15 mouse cellular contexts compared by ENCODE assay signal in genomic region chr15:99599245-99600070, GRCm38 (mm10). TPM values are rescaled to one million over a fixed set of nuclear protein-coding genes. Genes with fewer than 3 reads are reported as not detected.
DNase-seq lines count a peak whose midpoint lies in the region; ATAC-seq lines count a peak whose summit lies in the region.
"Had no signal": no experiment of that assay in that cellular context is flagged by ENCODE, and none has a peak within 500 bp of the region (broad histone marks: within the 10 kb centered on the region; RNA-seq: fewer than 3 reads in every experiment).

No protein-coding gene starts in this region.

- WGBS in embryonic facial prominence, embryonic 13.5 days, result 64% methylated on average over 17 of the region's 17 CpGs
- WGBS in embryonic facial prominence, embryonic 10.5 days, result 57% methylated on average over 17 of the region's 17 CpGs
- 51% methylated on average over 17 of the region's 17 CpGs for WGBS in neural tube, embryonic 11.5 days
- 40% methylated on average over 17 of the region's 17 CpGs for WGBS in hindbrain, embryonic 12.5 days
- WGBS in neural tube, embryonic 14.5 days, result 37% methylated on average over 17 of the region's 17 CpGs

- H3K4me1 ChIP-seq in embryonic facial prominence, embryonic 13.5 days, result peaks cover 10% of the 10 kb centered on the region; the same call in 1 of the 2 replicates
- H3K4me1 ChIP-seq in embryonic facial prominence, embryonic 10.5 days, result peaks cover 79% of the 10 kb centered on the region
- peaks cover 13% of the 10 kb centered on the region for H3K4me1 ChIP-seq in neural tube, embryonic 11.5 days (ENCODE audit: control insufficient read depth, insufficient read depth, low read length)
- H3K4me1 ChIP-seq in hindbrain, embryonic 12.5 days, result peaks cover 56% of the 10 kb centered on the region
- H3K4me1 ChIP-seq in neural tube, embryonic 14.5 days (ENCODE audit: control insufficient read depth, insufficient read depth, low read length), result 0 out of 2 replicates have a peak, but pooled peaks cover 2% of the 10 kb centered on the region

- H3K9ac ChIP-seq in embryonic facial prominence, embryonic 13.5 days, result 0 out of 2 replicates have a peak overlapping the region, but pooled peaks have one; percentile 16
- no peak overlapping the region for H3K9ac ChIP-seq in neural tube, embryonic 11.5 days (ENCODE audit: low read length)
- no peak overlapping the region for H3K9ac ChIP-seq in hindbrain, embryonic 12.5 days
- H3K9ac ChIP-seq in neural tube, embryonic 14.5 days (replicated peaks; ENCODE audit: low read depth, low read length), result no peak overlapping the region
- H3K9ac ChIP-seq: limb, embryonic 13.5 days; lung, embryonic 15.5 days had no signal

- ATAC-seq in embryonic facial prominence, embryonic 13.5 days (ENCODE audit: insufficient number of reproducible peaks, insufficient read depth, low FRiP score, low TSS enrichment, low read depth), result no peak
- peak; percentile 9; the same call in 1 of the 2 replicates for ATAC-seq in neural tube, embryonic 11.5 days (ENCODE audit: insufficient read depth, low FRiP score, low TSS enrichment)
- peak; percentile 44; the same call in 1 of the 2 replicates for ATAC-seq in hindbrain, embryonic 12.5 days (ENCODE audit: low FRiP score)
- ATAC-seq in neural tube, embryonic 14.5 days (ENCODE audit: low read depth), result no peak
- no peak for ATAC-seq in granulocyte monocyte progenitor cell, adult 5-6 weeks (replicated peaks; ENCODE audit: poor library complexity, severe bottlenecking)
- no peak for ATAC-seq in CD4-positive, CD25-positive, alpha-beta regulatory T cell, adult 4 months

- H3K9me3 ChIP-seq in embryonic facial prominence, embryonic 13.5 days, result no peaks in the 10 kb centered on the region
- H3K9me3 ChIP-seq in embryonic facial prominence, embryonic 10.5 days, result no peaks in the 10 kb centered on the region
- H3K9me3 ChIP-seq in neural tube, embryonic 11.5 days (ENCODE audit: control insufficient read depth, low read length), result no peaks in the 10 kb centered on the region
- no peaks in the 10 kb centered on the region for H3K9me3 ChIP-seq in hindbrain, embryonic 12.5 days (replicated peaks)
- H3K9me3 ChIP-seq in neural tube, embryonic 14.5 days (ENCODE audit: control insufficient read depth, low read length), result no peaks in the 10 kb centered on the region
- H3K9me3 ChIP-seq: G1E; limb, embryonic 13.5 days; lung, embryonic 15.5 days had no signal

- no peak overlapping the region for H3K27ac ChIP-seq in embryonic facial prominence, embryonic 13.5 days
- no peak overlapping the region for H3K27ac ChIP-seq in embryonic facial prominence, embryonic 10.5 days (replicated peaks)
- peak overlapping the region; percentile 2; the same call in 1 of the 2 replicates for H3K27ac ChIP-seq in neural tube, embryonic 11.5 days (ENCODE audit: low read depth, low read length)
- H3K27ac ChIP-seq in hindbrain, embryonic 12.5 days, result peak overlapping the region; percentile 67
- peak overlapping the region; percentile 10; the same call in 1 of the 2 replicates for H3K27ac ChIP-seq in neural tube, embryonic 14.5 days (ENCODE audit: low read depth, low read length)
- H3K27ac ChIP-seq: kidney, postnatal 0 days; limb, embryonic 13.5 days; lung, embryonic 15.5 days had no signal

- H3K4me3 ChIP-seq in embryonic facial prominence, embryonic 13.5 days, result no peak overlapping the region
- H3K4me3 ChIP-seq in embryonic facial prominence, embryonic 10.5 days, result no peak overlapping the region
- no peak overlapping the region for H3K4me3 ChIP-seq in neural tube, embryonic 11.5 days (ENCODE audit: low read depth, low read length)
- H3K4me3 ChIP-seq in hindbrain, embryonic 12.5 days, result no peak overlapping the region
- no peak overlapping the region for H3K4me3 ChIP-seq in neural tube, embryonic 14.5 days (ENCODE audit: low read depth, low read length)
- H3K4me3 ChIP-seq: limb, embryonic 13.5 days; lung, embryonic 15.5 days had no signal

- H3K27me3 ChIP-seq in embryonic facial prominence, embryonic 13.5 days, result peaks cover 88% of the 10 kb centered on the region
- H3K27me3 ChIP-seq in embryonic facial prominence, embryonic 10.5 days (replicated peaks; ENCODE audit: low read depth, poor library complexity, severe bottlenecking), result peaks cover 96% of the 10 kb centered on the region
- peaks cover 3% of the 10 kb centered on the region for H3K27me3 ChIP-seq in neural tube, embryonic 11.5 days (ENCODE audit: control insufficient read depth, insufficient read depth, low read length)
- peaks cover 31% of the 10 kb centered on the region for H3K27me3 ChIP-seq in hindbrain, embryonic 12.5 days
- peaks cover 4% of the 10 kb centered on the region for H3K27me3 ChIP-seq in neural tube, embryonic 14.5 days (ENCODE audit: control insufficient read depth, insufficient read depth, low read length)

- DNase-seq in embryonic facial prominence, embryonic 10.5 days (ENCODE audit: low spot score), result no peak
- peak; percentile 60 for DNase-seq in neural tube, embryonic 11.5 days (ENCODE audit: low spot score)
- DNase-seq in neural tube, embryonic 10.5 days (ENCODE audit: extremely low spot score, low spot score), result no peak
- DNase-seq: heart, adult 11 months had no signal

- H3K36me3 ChIP-seq in embryonic facial prominence, embryonic 13.5 days, result no peaks in the 10 kb centered on the region
- no peaks in the 10 kb centered on the region for H3K36me3 ChIP-seq in embryonic facial prominence, embryonic 10.5 days (replicated peaks)
- no peaks in the 10 kb centered on the region for H3K36me3 ChIP-seq in neural tube, embryonic 11.5 days (ENCODE audit: control insufficient read depth, insufficient read depth, low read length)
- H3K36me3 ChIP-seq in hindbrain, embryonic 12.5 days, result no peaks in the 10 kb centered on the region
- no peaks in the 10 kb centered on the region for H3K36me3 ChIP-seq in neural tube, embryonic 14.5 days (ENCODE audit: control insufficient read depth, insufficient read depth, low read length)
- H3K36me3 ChIP-seq: G1E; limb, embryonic 13.5 days; lung, embryonic 15.5 days had no signal

- no peak overlapping the region for H3K4me2 ChIP-seq in embryonic facial prominence, embryonic 13.5 days
- H3K4me2 ChIP-seq in neural tube, embryonic 11.5 days (ENCODE audit: low read depth), result no peak overlapping the region
- no peak overlapping the region; the same call in 1 of the 2 replicates for H3K4me2 ChIP-seq in hindbrain, embryonic 12.5 days (replicated peaks)
- H3K4me2 ChIP-seq in neural tube, embryonic 14.5 days (ENCODE audit: low read depth, low read length), result no peak overlapping the region
- H3K4me2 ChIP-seq: limb, embryonic 13.5 days; lung, embryonic 15.5 days had no signal

RNA-seq across cellular contexts. Expression of gene Aqp6, which starts 1.7 kb away (rescaled TPM):
- not detected in 2 replicates for polyA plus RNA-seq in embryonic facial prominence, embryonic 13.5 days (2015; fragmentation: Nextera tagmentation; extraction: Ambion mirVana)
- polyA plus RNA-seq in embryonic facial prominence, embryonic 10.5 days (2016; fragmentation: Nextera tagmentation; extraction: Ambion mirVana), result 0.10 TPM in 1 of 2 replicates, not detected in the other
- polyA plus RNA-seq in neural tube, embryonic 11.5 days (2014; fragmentation: Nextera tagmentation; extraction: Ambion mirVana), result 0.64 and 0.66 TPM in 2 replicates
- 1.3 and 2.8 TPM in 2 replicates for polyA plus RNA-seq in hindbrain, embryonic 12.5 days (2016; fragmentation: Nextera tagmentation; extraction: Ambion mirVana)
- polyA plus RNA-seq in neural tube, embryonic 14.5 days (2014; fragmentation: Nextera tagmentation; extraction: Ambion mirVana), result 1.4 and 1.6 TPM in 2 replicates
- not detected in 2 replicates for total RNA-seq in granulocyte monocyte progenitor cell, adult 5-6 weeks (2014; fragmentation: Nextera tagmentation)
- not detected in 2 replicates for total RNA-seq in granulocyte monocyte progenitor cell, adult 5-6 weeks (2017)
- polyA plus RNA-seq in CD4-positive, CD25-positive, alpha-beta regulatory T cell, adult 4 months (2017; shearing (Covaris generic)), result not detected
- total RNA-seq: G1E; layer of hippocampus, postnatal 25 days had no signal
- polyA plus RNA-seq: G1E; limb, embryonic 13.5 days; lung, embryonic 15.5 days; thymus, postnatal 0 days had no signal

RNA-seq across cellular contexts. Expression of gene Aqp5, which starts 8.9 kb away (rescaled TPM):
- polyA plus RNA-seq in embryonic facial prominence, embryonic 13.5 days (2015; fragmentation: Nextera tagmentation; extraction: Ambion mirVana), result 0.24 and 1.2 TPM in 2 replicates
- 0.10 TPM in 1 of 2 replicates, not detected in the other for polyA plus RNA-seq in embryonic facial prominence, embryonic 10.5 days (2016; fragmentation: Nextera tagmentation; extraction: Ambion mirVana)
- polyA plus RNA-seq in neural tube, embryonic 11.5 days (2014; fragmentation: Nextera tagmentation; extraction: Ambion mirVana), result 0.27 and 0.59 TPM in 2 replicates
- 2.4 and 2.7 TPM in 2 replicates for polyA plus RNA-seq in hindbrain, embryonic 12.5 days (2016; fragmentation: Nextera tagmentation; extraction: Ambion mirVana)
- polyA plus RNA-seq in neural tube, embryonic 14.5 days (2014; fragmentation: Nextera tagmentation; extraction: Ambion mirVana), result 1.4 and 2.1 TPM in 2 replicates
- total RNA-seq in granulocyte monocyte progenitor cell, adult 5-6 weeks (2014; fragmentation: Nextera tagmentation), result not detected in 2 replicates
- total RNA-seq in granulocyte monocyte progenitor cell, adult 5-6 weeks (2017), result not detected in 2 replicates
- polyA plus RNA-seq in CD4-positive, CD25-positive, alpha-beta regulatory T cell, adult 4 months (2017; shearing (Covaris generic)), result not detected
- polyA plus RNA-seq: G1E had no signal

RNA-seq across cellular contexts. Expression of gene Aqp2, which starts 20.6 kb away (rescaled TPM):
- polyA plus RNA-seq in embryonic facial prominence, embryonic 13.5 days (2015; fragmentation: Nextera tagmentation; extraction: Ambion mirVana), result not detected in 2 replicates
- not detected in 2 replicates for polyA plus RNA-seq in embryonic facial prominence, embryonic 10.5 days (2016; fragmentation: Nextera tagmentation; extraction: Ambion mirVana)
- polyA plus RNA-seq in neural tube, embryonic 11.5 days (2014; fragmentation: Nextera tagmentation; extraction: Ambion mirVana), result not detected in 2 replicates
- polyA plus RNA-seq in hindbrain, embryonic 12.5 days (2016; fragmentation: Nextera tagmentation; extraction: Ambion mirVana), result not detected in 2 replicates
- not detected in 2 replicates for polyA plus RNA-seq in neural tube, embryonic 14.5 days (2014; fragmentation: Nextera tagmentation; extraction: Ambion mirVana)
- total RNA-seq in granulocyte monocyte progenitor cell, adult 5-6 weeks (2014; fragmentation: Nextera tagmentation), result not detected in 2 replicates
- total RNA-seq in granulocyte monocyte progenitor cell, adult 5-6 weeks (2017), result not detected in 2 replicates
- polyA plus RNA-seq in CD4-positive, CD25-positive, alpha-beta regulatory T cell, adult 4 months (2017; shearing (Covaris generic)), result not detected
- polyA plus RNA-seq: G1E; limb, embryonic 13.5 days; thymus, postnatal 0 days had no signal

RNA-seq across cellular contexts. Expression of gene Racgap1, which starts 52.0 kb away (rescaled TPM):
- 131 and 132 TPM in 2 replicates for polyA plus RNA-seq in embryonic facial prominence, embryonic 13.5 days (2015; fragmentation: Nextera tagmentation; extraction: Ambion mirVana)
- 146 TPM in 2 replicates for polyA plus RNA-seq in embryonic facial prominence, embryonic 10.5 days (2016; fragmentation: Nextera tagmentation; extraction: Ambion mirVana)
- polyA plus RNA-seq in neural tube, embryonic 11.5 days (2014; fragmentation: Nextera tagmentation; extraction: Ambion mirVana), result 175 and 185 TPM in 2 replicates
- 177 and 185 TPM in 2 replicates for polyA plus RNA-seq in hindbrain, embryonic 12.5 days (2016; fragmentation: Nextera tagmentation; extraction: Ambion mirVana)
- 45.9 and 65.6 TPM in 2 replicates for polyA plus RNA-seq in neural tube, embryonic 14.5 days (2014; fragmentation: Nextera tagmentation; extraction: Ambion mirVana)
- 47.0 and 75.5 TPM in 2 replicates for total RNA-seq in granulocyte monocyte progenitor cell, adult 5-6 weeks (2014; fragmentation: Nextera tagmentation)
- 76.4 and 80.0 TPM in 2 replicates for total RNA-seq in granulocyte monocyte progenitor cell, adult 5-6 weeks (2017)
- polyA plus RNA-seq in CD4-positive, CD25-positive, alpha-beta regulatory T cell, adult 4 months (2017; shearing (Covaris generic)), result 10 to 100 TPM; 17.6 to 18.2 TPM

Comparison
In these comparisons a context has a peak if more than half of its experiments do, and no peak if none do; other contexts are left out.
1. ATAC-seq: peak in neural tube, embryonic 11.5 days (single experiment) and hindbrain, embryonic 12.5 days (single experiment); none in embryonic facial prominence, embryonic 13.5 days (single experiment), neural tube, embryonic 14.5 days (single experiment), granulocyte monocyte progenitor cell, adult 5-6 weeks (single experiment) and CD4-positive, CD25-positive, alpha-beta regulatory T cell, adult 4 months (single experiment).
2. H3K27ac ChIP-seq: peak in neural tube, embryonic 11.5 days (single experiment), hindbrain, embryonic 12.5 days (single experiment) and neural tube, embryonic 14.5 days (single experiment); none in embryonic facial prominence, embryonic 13.5 days (single experiment) and embryonic facial prominence, embryonic 10.5 days (single experiment).